Mouse (Mus musculus) intestine, embryonic 16.5 days (tissue): ENCODE data around the gene Abhd17a. TPM values are rescaled to one million over a fixed set of nuclear protein-coding genes. Genes with fewer than 3 reads are reported as not detected.

Experiments used
- ATAC-seq: fragments of 200-750 bp; cut with Nextera tagmentation; 2 replicates; pipeline ENCODE4 v1.8.0; 2017; ENCODE audit warnings: moderate TSS enrichment, moderate library complexity
- H3K27ac ChIP-seq: fragments of 300-500 bp; sonication (generic); 2 replicates; pipeline ENCODE4 v1.5.1; 2014; ENCODE audit warnings: mild to moderate bottlenecking, low read length
- H3K27me3 ChIP-seq: fragments of 300-500 bp; sonication (generic); replicated peaks from 2 replicates; pipeline ENCODE4 v1.6.1; 2014; ENCODE audit warnings: low read length, control low read depth, mixed read lengths; ENCODE audit not compliant: control insufficient read depth, insufficient read depth
- H3K36me3 ChIP-seq: fragments of 300-500 bp; sonication (generic); 2 replicates; pipeline ENCODE4 v1.6.1; 2014; ENCODE audit warnings: low read length, control low read depth; ENCODE audit not compliant: control insufficient read depth, insufficient read depth
- H3K4me1 ChIP-seq: fragments of 300-500 bp; sonication (generic); 2 replicates; pipeline ENCODE4 v1.6.1; 2014; ENCODE audit warnings: low read length, control low read depth, mixed read lengths; ENCODE audit not compliant: control insufficient read depth, insufficient read depth
- H3K4me2 ChIP-seq: fragments of 300-500 bp; sonication (generic); 2 replicates; pipeline ENCODE4 v1.6.1; 2014; ENCODE audit warnings: low read depth, low read length, control low read depth
- H3K4me3 ChIP-seq: fragments of 300-500 bp; sonication (generic); 2 replicates; pipeline ENCODE4 v1.5.1; 2014; ENCODE audit warnings: mild to moderate bottlenecking, low read length
- H3K9ac ChIP-seq: fragments of 300-500 bp; sonication (generic); 2 replicates; pipeline ENCODE4 v1.6.1; 2014; ENCODE audit warnings: low read depth, low read length
- H3K9me3 ChIP-seq: fragments of 300-500 bp; sonication (generic); 2 replicates; pipeline ENCODE4 v1.6.1; 2016; ENCODE audit warnings: low read length, control low read depth; ENCODE audit not compliant: control insufficient read depth
- WGBS: fragments of 180-500 bp; shearing (Covaris S2); extraction: QIAGEN DNeasy Blood & Tissue Kit; methylation state at CpG from one replicate; pipeline ENCODE4 v1.1.7; 2014; 5-methylcytosine and 5-hydroxymethylcytosine counted together
- polyA plus RNA-seq: library from polyadenylated mRNA; unstranded; fragments of >200 nt; fragmentation: Nextera tagmentation; extraction: Ambion mirVana; gene quantifications from 2 replicates; pipeline ENCODE4 v1.2.1, GENCODE M21; 2015

The Abhd17a gene
- polyA plus RNA-seq, 1 experiment from 2014 or later = 63.1 TPM

DNA sequence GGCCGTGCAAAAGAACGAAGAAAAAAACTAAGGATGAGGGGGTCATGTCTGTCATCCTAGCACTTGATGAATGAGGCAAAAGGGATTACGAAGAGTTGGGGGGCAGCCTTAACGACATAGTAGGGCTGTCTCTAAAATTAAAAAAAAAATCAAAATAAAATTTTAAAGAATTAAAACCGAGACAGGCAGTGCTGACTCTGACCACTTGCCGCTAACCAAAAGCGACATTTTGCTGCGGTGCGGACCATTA, 31.5 kb upstream of the Abhd17a start:
- peaks cover 36% of the 10 kb centered on the region for H3K4me1 ChIP-seq
- no peak for ATAC-seq
- peak overlapping the region; percentile 71 for H3K4me2 ChIP-seq
- H3K27ac ChIP-seq = peak overlapping the region; percentile 97
- H3K9ac ChIP-seq = peak overlapping the region; percentile 70
- H3K36me3 ChIP-seq = no peaks in the 10 kb centered on the region
- no peaks in the 10 kb centered on the region for H3K27me3 ChIP-seq
- peak overlapping the region; percentile 61 for H3K4me3 ChIP-seq
- H3K9me3 ChIP-seq = no peaks in the 10 kb centered on the region
- WGBS = 1% methylated on average over 9 of the region's 9 CpGs

DNA sequence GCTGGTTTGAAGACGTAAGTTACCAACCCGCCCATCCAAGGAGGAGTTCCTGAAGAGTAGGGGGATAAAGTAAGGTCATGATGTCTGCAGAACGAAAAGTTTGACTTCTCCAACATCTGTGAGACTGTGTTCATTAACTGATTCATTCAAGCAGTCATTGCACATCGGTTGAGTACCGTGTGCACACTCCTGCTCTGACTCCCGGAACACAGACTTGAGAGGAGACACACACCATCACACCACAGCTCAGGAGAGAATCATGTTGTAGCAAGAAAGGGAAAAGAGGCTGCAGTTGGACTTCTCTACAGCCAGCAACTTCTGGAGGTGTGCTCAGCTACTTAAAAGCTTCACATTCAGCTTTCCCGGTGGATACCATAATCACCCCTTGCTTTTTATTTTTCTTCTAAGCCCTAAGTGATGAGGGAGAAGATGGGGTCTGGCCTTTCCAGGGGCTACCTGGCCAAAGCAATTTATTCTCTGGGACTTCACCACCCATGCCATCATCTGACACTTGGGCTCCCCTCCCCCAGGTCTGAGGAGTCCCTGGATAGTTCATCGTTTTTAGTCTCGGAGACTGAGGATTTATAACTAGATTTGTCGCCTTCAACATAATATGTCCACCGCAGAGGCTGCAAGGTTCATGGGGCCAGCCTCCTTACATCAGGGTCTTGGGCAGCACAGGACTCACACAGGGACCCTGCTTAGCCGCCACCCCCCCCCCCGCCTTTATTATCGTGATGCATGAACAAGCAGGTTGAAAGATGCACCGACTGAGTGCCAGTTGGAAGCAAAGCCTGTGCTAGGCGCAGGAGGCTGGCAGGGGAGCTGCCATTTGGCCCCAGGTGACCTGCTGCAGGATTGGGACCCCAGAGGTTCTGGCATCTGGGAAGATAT, 30.9 kb upstream of the Abhd17a start:
- Histone ChIP-seq H3K4me2 (peak overlapping the region; percentile 71), H3K27me3 (no peaks in the 10 kb centered on the region), H3K9me3 (no peaks in the 10 kb centered on the region), H3K36me3 (no peaks in the 10 kb centered on the region), H3K4me1 (peaks cover 32% of the 10 kb centered on the region), H3K9ac (peak overlapping the region; percentile 70), H3K4me3 (peak overlapping the region; percentile 61), H3K27ac (peak overlapping the region; percentile 97)
- ATAC-seq = no peak
- 55% methylated on average over 16 of the region's 16 CpGs for WGBS

DNA sequence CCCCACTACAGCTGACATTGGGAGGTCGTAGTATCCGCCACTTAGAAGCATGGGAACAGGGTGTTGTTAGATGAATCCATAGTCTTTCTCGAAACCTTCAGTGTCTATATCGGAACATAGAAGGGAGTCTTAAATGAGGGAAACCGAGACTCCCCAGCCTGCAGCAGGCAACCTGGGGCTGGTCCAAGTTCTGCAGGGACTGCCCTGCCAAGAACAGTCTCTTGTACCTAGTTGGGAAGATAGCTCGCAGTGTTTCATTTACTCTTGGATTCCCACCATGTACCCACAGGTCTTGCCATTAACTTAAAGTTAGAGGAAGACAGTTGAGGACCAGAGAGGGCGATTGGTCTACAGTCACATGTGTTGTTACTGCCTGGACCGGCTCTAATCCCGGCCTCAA, 30.2 kb upstream of the Abhd17a start:
- Histone ChIP-seq H3K4me1 (peaks cover 26% of the 10 kb centered on the region), H3K27me3 (no peaks in the 10 kb centered on the region), H3K27ac (no peak overlapping the region), H3K4me3 (no peak overlapping the region), H3K36me3 (peaks cover 4% of the 10 kb centered on the region), H3K9me3 (no peaks in the 10 kb centered on the region), H3K4me2 (no peak overlapping the region), H3K9ac (no peak overlapping the region)
- 88% methylated on average over 9 of the region's 9 CpGs for WGBS
- no peak for ATAC-seq

DNA sequence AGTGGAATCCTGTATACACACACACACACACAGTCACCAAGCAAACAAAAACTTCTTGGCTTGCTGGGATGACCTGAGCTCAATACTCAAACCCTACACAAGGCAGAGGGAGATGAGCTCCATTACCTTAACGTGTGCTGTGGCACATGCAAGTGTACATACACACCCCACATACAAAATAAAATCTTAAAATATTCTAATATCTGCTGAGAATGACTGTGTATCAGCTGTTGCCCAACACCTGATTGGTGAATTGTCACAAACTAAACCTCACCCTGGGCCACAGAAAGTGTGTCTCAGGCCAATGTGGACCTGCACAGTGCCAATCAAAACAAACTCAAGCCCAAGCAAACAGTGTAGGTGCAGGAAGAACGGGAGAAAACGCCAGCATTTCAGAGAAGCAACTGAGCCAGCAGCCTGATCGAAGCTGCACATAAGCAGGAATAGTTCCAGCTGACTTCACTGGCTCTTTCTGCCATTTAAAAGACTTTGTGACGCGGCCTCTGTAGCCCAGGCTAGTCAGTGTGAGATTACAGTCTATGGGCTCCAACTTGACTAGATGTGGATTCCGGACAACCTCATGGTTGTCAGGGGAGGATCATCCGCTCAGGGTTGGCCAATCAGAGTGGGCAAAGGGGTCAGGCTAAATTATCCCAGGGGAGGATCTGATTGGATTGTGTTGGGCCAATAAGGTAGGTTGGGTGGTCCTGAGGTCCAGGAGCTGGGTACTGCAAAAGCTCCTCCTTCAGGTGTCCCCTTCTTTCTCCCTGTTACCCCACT, 29.5 kb upstream of the Abhd17a start:
- Histone ChIP-seq H3K4me1 (peaks cover 20% of the 10 kb centered on the region), H3K27ac (no peak overlapping the region), H3K4me3 (no peak overlapping the region), H3K9ac (no peak overlapping the region), H3K27me3 (no peaks in the 10 kb centered on the region), H3K4me2 (no peak overlapping the region), H3K36me3 (peaks cover 7% of the 10 kb centered on the region), H3K9me3 (no peaks in the 10 kb centered on the region)
- no peak for ATAC-seq
- WGBS = 42% methylated on average over 8 of the region's 8 CpGs

DNA sequence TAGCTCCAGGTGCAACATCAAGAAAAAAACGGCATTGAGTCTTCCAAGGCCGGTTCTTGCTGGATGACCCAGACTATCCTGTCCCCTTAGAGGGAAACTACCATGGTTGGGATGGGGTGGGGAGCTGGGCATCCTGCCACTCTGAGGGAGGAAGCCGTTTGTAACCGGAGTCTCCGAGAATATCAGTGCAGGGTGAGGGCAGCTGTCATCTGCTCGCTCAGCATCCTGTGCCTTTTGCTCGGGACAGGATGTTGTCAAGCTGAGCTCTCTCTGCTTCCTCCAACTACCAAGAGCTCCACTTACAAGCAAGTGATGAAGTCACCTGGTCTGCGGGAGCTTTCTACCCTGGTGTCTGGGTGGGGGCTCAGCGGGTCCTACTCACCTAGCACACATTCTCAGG, 28.0 kb upstream of the Abhd17a start:
- no peak overlapping the region for H3K4me3 ChIP-seq
- peaks cover 12% of the 10 kb centered on the region for H3K36me3 ChIP-seq
- H3K9me3 ChIP-seq = no peaks in the 10 kb centered on the region
- no peak overlapping the region for H3K9ac ChIP-seq
- H3K27me3 ChIP-seq = no peaks in the 10 kb centered on the region
- no peak overlapping the region for H3K27ac ChIP-seq
- peaks cover 5% of the 10 kb centered on the region for H3K4me1 ChIP-seq
- no peak for ATAC-seq
- no peak overlapping the region for H3K4me2 ChIP-seq
- 73% methylated on average over 9 of the region's 9 CpGs for WGBS

DNA sequence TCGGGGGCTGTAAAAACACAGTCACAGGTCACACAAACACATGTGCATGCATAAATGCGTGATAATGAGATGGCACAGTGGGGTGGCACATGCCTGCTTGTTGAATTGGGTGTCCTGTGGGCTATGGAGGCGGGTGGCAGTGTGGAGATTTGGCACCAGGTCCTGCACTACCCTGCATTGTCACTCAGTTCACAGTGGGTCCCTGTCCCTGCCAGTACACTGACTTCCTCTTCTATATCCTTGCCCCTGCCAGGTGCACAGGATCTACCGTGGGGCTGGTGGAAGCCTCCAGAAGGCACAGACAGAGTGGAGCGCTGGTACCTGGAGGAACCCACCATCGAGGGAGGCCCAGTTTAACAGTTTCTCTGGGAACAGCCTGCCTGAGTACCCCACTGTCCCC, 24.2 kb upstream of the Abhd17a start:
- H3K27me3 ChIP-seq = no peaks in the 10 kb centered on the region
- no peak for ATAC-seq
- H3K9ac ChIP-seq = no peak overlapping the region
- WGBS = 87% methylated on average over 6 of the region's 6 CpGs
- H3K4me1 ChIP-seq = no peaks in the 10 kb centered on the region
- peaks cover 16% of the 10 kb centered on the region for H3K36me3 ChIP-seq
- no peak overlapping the region for H3K4me3 ChIP-seq
- H3K9me3 ChIP-seq = no peaks in the 10 kb centered on the region
- H3K27ac ChIP-seq = no peak overlapping the region
- no peak overlapping the region for H3K4me2 ChIP-seq

DNA sequence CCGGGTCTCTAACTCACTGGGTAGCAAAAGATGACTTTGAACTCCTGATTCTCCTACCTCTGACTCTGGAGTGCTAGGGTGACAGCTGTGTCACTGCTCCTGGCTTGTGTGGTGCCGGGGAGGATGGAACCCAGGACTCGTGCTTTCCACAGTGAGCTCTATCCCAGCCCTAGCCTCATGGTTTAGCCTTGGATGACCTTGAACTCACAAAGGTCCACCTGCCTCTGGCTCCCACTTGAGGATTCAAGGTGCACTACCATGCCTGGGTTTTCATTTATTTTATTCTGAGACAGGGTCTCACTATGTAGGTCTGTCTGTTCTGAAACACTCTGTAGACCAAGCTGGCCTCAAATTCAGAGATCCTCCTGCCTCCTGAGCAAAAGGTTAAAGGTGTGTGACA, 23.7 kb upstream of the Abhd17a start:
- H3K4me2 ChIP-seq = no peak overlapping the region
- peaks cover 17% of the 10 kb centered on the region for H3K36me3 ChIP-seq
- ATAC-seq = no peak
- WGBS = 82% methylated on average over 3 of the region's 3 CpGs
- no peaks in the 10 kb centered on the region for H3K27me3 ChIP-seq
- H3K27ac ChIP-seq = no peak overlapping the region
- H3K9me3 ChIP-seq = no peaks in the 10 kb centered on the region
- H3K9ac ChIP-seq = no peak overlapping the region
- H3K4me1 ChIP-seq = no peaks in the 10 kb centered on the region
- no peak overlapping the region for H3K4me3 ChIP-seq

DNA sequence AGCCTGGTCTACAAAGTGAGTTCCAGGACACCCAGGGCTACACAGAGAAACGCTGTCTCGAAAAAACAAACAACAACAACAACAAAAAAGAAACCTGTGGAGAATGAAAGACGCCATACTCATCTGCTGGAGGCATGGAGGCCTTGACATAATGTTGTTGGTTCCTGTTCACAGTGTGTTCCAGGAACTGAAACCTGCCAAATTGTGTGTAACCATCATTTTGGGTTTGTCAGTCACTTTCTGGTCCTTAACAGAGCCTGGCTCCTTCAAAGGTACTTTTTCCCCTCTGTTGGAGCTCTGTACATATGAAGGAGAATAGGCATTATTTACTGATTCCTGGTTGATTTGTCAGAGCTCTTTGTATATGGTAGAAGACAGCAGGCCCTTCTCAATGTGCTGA, 21.8 kb upstream of the Abhd17a start:
- no peak for ATAC-seq
- Histone ChIP-seq H3K4me3 (no peak overlapping the region), H3K27ac (no peak overlapping the region), H3K4me2 (no peak overlapping the region), H3K9me3 (no peaks in the 10 kb centered on the region), H3K36me3 (peaks cover 35% of the 10 kb centered on the region), H3K9ac (no peak overlapping the region), H3K4me1 (peaks cover 1% of the 10 kb centered on the region; the same call in 1 of the 2 replicates), H3K27me3 (no peaks in the 10 kb centered on the region)
- 92% methylated on average over 3 of the region's 3 CpGs for WGBS

DNA sequence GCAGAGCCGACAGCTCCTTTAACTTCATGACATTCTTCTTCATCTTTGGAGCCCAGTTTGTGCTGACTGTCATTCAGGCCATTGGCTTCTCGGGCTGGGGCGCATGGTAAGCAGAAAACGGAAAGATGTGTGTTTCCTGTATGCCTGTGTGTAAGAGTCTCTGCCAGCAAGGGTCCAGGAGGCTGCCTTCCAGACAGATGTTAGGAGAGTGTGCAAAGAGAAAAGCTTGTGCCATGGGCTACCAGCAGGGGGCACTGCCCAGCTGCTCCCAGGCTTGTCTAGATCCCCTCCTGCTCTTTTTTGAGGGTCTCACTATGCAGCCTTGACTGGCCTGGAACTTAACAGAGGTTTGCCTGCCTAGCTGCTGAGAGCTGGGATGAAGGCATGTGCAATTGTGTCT, 20.9 kb upstream of the Abhd17a start:
- 64% methylated on average over 4 of the region's 4 CpGs for WGBS
- no peak for ATAC-seq
- H3K9ac ChIP-seq = no peak overlapping the region
- H3K9me3 ChIP-seq = no peaks in the 10 kb centered on the region
- peaks cover 5% of the 10 kb centered on the region for H3K4me1 ChIP-seq
- peaks cover 42% of the 10 kb centered on the region for H3K36me3 ChIP-seq
- H3K4me3 ChIP-seq = no peak overlapping the region
- H3K27me3 ChIP-seq = no peaks in the 10 kb centered on the region
- no peak overlapping the region for H3K27ac ChIP-seq
- H3K4me2 ChIP-seq = no peak overlapping the region
